Mouse (Mus musculus) neural tube, embryonic 12.5 days (tissue): Measurements from ENCODE around the gene D10Wsu102e. TPM values are rescaled to one million over a fixed set of nuclear protein-coding genes. Genes with fewer than 3 reads are reported as not detected.
A peak's percentile ranks its signal among the peaks of the same experiment; 100 is the strongest.

Experiments
- ATAC-seq: fragments of 200-750 bp; cut with Nextera tagmentation; 2 replicates; pipeline ENCODE4 v1.8.0; 2017; ENCODE audit warnings: low read depth, mild to moderate bottlenecking, moderate TSS enrichment, moderate library complexity; ENCODE audit not compliant: low FRiP score
- H3K27ac ChIP-seq: fragments of 300-500 bp; sonication (generic); 2 replicates; pipeline ENCODE4 v1.5.1; 2016
- H3K27me3 ChIP-seq: fragments of 300-500 bp; sonication (generic); replicated peaks from 2 replicates; pipeline ENCODE4 v1.6.1; 2016; ENCODE audit warnings: mild to moderate bottlenecking
- H3K36me3 ChIP-seq: fragments of 300-500 bp; sonication (generic); 2 replicates; pipeline ENCODE4 v1.6.1; 2016; ENCODE audit warnings: mild to moderate bottlenecking
- H3K4me1 ChIP-seq: fragments of 300-500 bp; sonication (generic); 2 replicates; pipeline ENCODE4 v1.6.1; 2016
- H3K4me2 ChIP-seq: fragments of 300-500 bp; sonication (generic); replicated peaks from 2 replicates; pipeline ENCODE4 v1.6.1; 2016; ENCODE audit warnings: mild to moderate bottlenecking
- H3K4me3 ChIP-seq: fragments of 300-500 bp; sonication (generic); 2 replicates; pipeline ENCODE4 v1.5.1; 2016
- H3K9ac ChIP-seq: fragments of 300-500 bp; sonication (generic); 2 replicates; pipeline ENCODE4 v1.6.1; 2016; ENCODE audit warnings: mild to moderate bottlenecking
- H3K9me3 ChIP-seq: fragments of 300-500 bp; sonication (generic); 2 replicates; pipeline ENCODE4 v1.6.1; 2016; ENCODE audit warnings: mild to moderate bottlenecking
- WGBS: fragments of 180-500 bp; shearing (Covaris S2); methylation state at CpG from one replicate; pipeline ENCODE4 v1.1.7; 2016; 5-methylcytosine and 5-hydroxymethylcytosine counted together
- polyA plus RNA-seq: library from polyadenylated mRNA; unstranded; fragments of >200 nt; fragmentation: Nextera tagmentation; extraction: Ambion mirVana; gene quantifications from 2 replicates; pipeline ENCODE4 v1.2.1, GENCODE M21; 2016

Gene D10Wsu102e
- polyA plus RNA-seq: 0.93 and 1.00 TPM in 2 replicates

DNA sequence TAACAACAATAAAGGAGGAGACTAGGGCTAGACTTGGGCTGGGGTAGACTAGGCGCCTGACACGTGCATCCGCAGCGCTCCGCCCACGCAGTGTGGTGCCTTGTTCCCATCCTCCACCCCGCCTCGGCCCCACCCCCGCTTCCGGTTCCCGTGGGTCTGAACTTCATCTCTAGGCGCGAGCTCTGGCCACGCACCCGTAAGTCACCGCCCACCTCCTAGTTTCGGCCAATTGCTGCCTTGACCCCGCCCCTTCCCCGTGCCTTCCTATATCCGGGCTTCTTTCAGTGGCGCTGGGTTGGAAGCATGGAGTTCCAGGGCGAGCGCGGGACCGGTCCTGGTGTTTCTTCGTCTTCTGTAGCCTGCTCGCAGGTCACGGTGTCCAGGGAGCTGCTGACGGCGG, at the start of gene D10Wsu102e:
TSS of gene D10Wsu102e (plus strand) at position 266 of the 400 bp plus-strand sequence.
- H3K4me3 ChIP-seq: peak within 1 kb of the TSS; percentile 82
- H3K4me1 ChIP-seq: peaks cover 11% of the 10 kb centered on the region
- H3K4me2 ChIP-seq: peak within 1 kb of the TSS; percentile 84
- peaks cover 25% of the 10 kb centered on the region for H3K36me3 ChIP-seq
- H3K27me3 ChIP-seq: no peaks in the 10 kb centered on the region
- peak within 1 kb of the TSS; percentile 90 for H3K9ac ChIP-seq
- peak within 1 kb of the TSS; percentile 38; the same call in 1 of the 2 replicates for H3K27ac ChIP-seq
- H3K9me3 ChIP-seq: no peaks in the 10 kb centered on the region
- peak; percentile 98 for ATAC-seq
- WGBS: under 1% methylated on average over 30 of the region's 30 CpGs

DNA sequence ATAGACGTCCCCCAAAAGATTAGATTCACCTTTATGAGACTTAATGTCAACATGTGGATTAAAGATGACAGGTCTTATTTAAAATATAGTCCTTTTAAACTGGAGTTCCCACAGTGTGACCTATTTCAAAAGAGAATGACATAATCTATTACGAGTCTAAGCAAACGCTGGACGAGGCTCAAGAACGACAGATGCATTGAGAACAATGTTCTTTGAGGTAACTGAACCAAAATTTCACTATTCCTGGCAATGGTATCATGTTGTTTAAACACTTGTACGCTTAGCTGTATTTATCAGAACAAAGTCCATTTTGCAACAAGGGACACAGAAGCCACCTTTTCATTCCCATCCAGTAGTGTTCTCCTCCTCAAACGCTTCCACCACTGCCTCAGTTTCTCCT, 49.7 kb upstream of the D10Wsu102e start:
- H3K4me1 ChIP-seq: no peaks in the 10 kb centered on the region
- H3K27me3 ChIP-seq: no peaks in the 10 kb centered on the region
- H3K36me3 ChIP-seq: no peaks in the 10 kb centered on the region
- peaks cover 6% of the 10 kb centered on the region; the same call in 1 of the 2 replicates for H3K9me3 ChIP-seq
- H3K27ac ChIP-seq: no peak overlapping the region
- no peak overlapping the region for H3K4me3 ChIP-seq
- 92% methylated on average over 7 of the region's 7 CpGs for WGBS
- H3K4me2 ChIP-seq: no peak overlapping the region
- no peak for ATAC-seq
- no peak overlapping the region for H3K9ac ChIP-seq

GRCm38 (mm10) chr10:83313033-83313432, 47.0 kb upstream of the D10Wsu102e start:
- ATAC-seq: no peak
- H3K4me1 ChIP-seq: no peaks in the 10 kb centered on the region

DNA sequence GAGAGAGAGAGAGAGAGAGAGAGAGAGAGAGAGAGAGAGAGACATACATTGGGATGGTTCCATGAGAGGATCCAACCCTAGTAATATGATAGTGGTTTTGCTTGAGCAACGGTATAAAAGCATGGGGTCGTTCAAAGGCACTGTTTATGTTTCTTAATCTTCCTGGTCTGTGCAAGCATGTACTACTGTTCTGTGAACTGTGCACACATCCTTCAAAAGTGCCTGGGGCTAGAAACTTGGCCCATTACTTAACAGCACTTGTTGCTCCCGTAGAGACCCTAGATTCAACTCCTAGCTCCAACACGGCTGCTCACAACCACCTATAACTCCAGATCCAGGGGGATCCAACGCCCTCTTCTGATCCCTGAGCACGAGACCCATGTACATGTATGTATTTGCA, 39.6 kb upstream of the D10Wsu102e start:
- 86% methylated on average over 6 of the region's 6 CpGs for WGBS

More at GRCm38 (mm10) chr10:83313033-83313432, 47.0 kb upstream of the D10Wsu102e start:
- Histone ChIP-seq H3K9me3 (peaks cover 6% of the 10 kb centered on the region; the same call in 1 of the 2 replicates), H3K4me2 (no peak overlapping the region), H3K36me3 (no peaks in the 10 kb centered on the region), H3K27me3 (no peaks in the 10 kb centered on the region), H3K9ac (no peak overlapping the region), H3K27ac (no peak overlapping the region), H3K4me3 (no peak overlapping the region)
- 91% methylated on average over 5 of the region's 5 CpGs for WGBS

GRCm38 (mm10) chr10:83320870-83321269, 39.2 kb upstream of the D10Wsu102e start:
- Histone ChIP-seq H3K9me3 (no peaks in the 10 kb centered on the region), H3K9ac (no peak overlapping the region), H3K36me3 (no peaks in the 10 kb centered on the region), H3K27ac (no peak overlapping the region), H3K4me1 (no peaks in the 10 kb centered on the region), H3K4me2 (no peak overlapping the region), H3K27me3 (no peaks in the 10 kb centered on the region), H3K4me3 (no peak overlapping the region)
- ATAC-seq: no peak
- 92% methylated on average over 7 of the region's 7 CpGs for WGBS

More for the DNA sequence above, 39.6 kb upstream of the D10Wsu102e start:
- Histone ChIP-seq H3K27ac (no peak overlapping the region), H3K9me3 (no peaks in the 10 kb centered on the region), H3K4me1 (no peaks in the 10 kb centered on the region), H3K27me3 (no peaks in the 10 kb centered on the region), H3K36me3 (no peaks in the 10 kb centered on the region), H3K4me3 (no peak overlapping the region), H3K9ac (no peak overlapping the region), H3K4me2 (no peak overlapping the region)
- no peak for ATAC-seq

GRCm38 (mm10) chr10:83321528-83321927, 38.5 kb upstream of the D10Wsu102e start:
- H3K4me2 ChIP-seq: no peak overlapping the region
- no peaks in the 10 kb centered on the region for H3K9me3 ChIP-seq
- no peaks in the 10 kb centered on the region for H3K4me1 ChIP-seq
- H3K36me3 ChIP-seq: no peaks in the 10 kb centered on the region
- no peak for ATAC-seq
- no peak overlapping the region for H3K27ac ChIP-seq
- H3K27me3 ChIP-seq: no peaks in the 10 kb centered on the region
- WGBS: 80% methylated on average over 6 of the region's 6 CpGs
- no peak overlapping the region for H3K4me3 ChIP-seq
- H3K9ac ChIP-seq: no peak overlapping the region

- Histone ChIP-seq H3K4me2 (no peak overlapping the region), H3K27ac (no peak overlapping the region), H3K9me3 (no peaks in the 10 kb centered on the region), H3K4me3 (no peak overlapping the region), H3K27me3 (no peaks in the 10 kb centered on the region), H3K4me1 (no peaks in the 10 kb centered on the region), H3K36me3 (no peaks in the 10 kb centered on the region), H3K9ac (no peak overlapping the region)
- ATAC-seq: no peak
- WGBS: 58% methylated on average over 7 of the region's 7 CpGs
Observed at GRCm38 (mm10) chr10:83322551-83323100, 37.4 kb upstream of the D10Wsu102e start.

GRCm38 (mm10) chr10:83324871-83325270, 35.1 kb upstream of the D10Wsu102e start:
- no peak for ATAC-seq
- Histone ChIP-seq H3K27me3 (no peaks in the 10 kb centered on the region), H3K4me1 (no peaks in the 10 kb centered on the region), H3K36me3 (no peaks in the 10 kb centered on the region), H3K4me2 (no peak overlapping the region), H3K4me3 (no peak overlapping the region), H3K27ac (no peak overlapping the region), H3K9me3 (no peaks in the 10 kb centered on the region), H3K9ac (no peak overlapping the region)
- 83% methylated on average over 3 of the region's 3 CpGs for WGBS

GRCm38 (mm10) chr10:83325903-83326302, 34.1 kb upstream of the D10Wsu102e start:
- ATAC-seq: no peak
- Histone ChIP-seq H3K4me1 (no peaks in the 10 kb centered on the region), H3K9me3 (no peaks in the 10 kb centered on the region), H3K36me3 (no peaks in the 10 kb centered on the region), H3K4me3 (no peak overlapping the region), H3K27me3 (no peaks in the 10 kb centered on the region), H3K9ac (no peak overlapping the region), H3K4me2 (no peak overlapping the region), H3K27ac (no peak overlapping the region)
- 92% methylated on average over 1 of the region's 1 CpGs for whole genome bisulfite sequencing

- 92% methylated on average over 14 of the region's 14 CpGs for whole genome bisulfite sequencing
Observed at GRCm38 (mm10) chr10:83326648-83327285, 33.3 kb upstream of the D10Wsu102e start.

GRCm38 (mm10) chr10:83328791-83329190, 31.2 kb upstream of the D10Wsu102e start:
- Histone ChIP-seq H3K4me3 (no peak overlapping the region), H3K27me3 (no peaks in the 10 kb centered on the region), H3K9me3 (no peaks in the 10 kb centered on the region), H3K27ac (no peak overlapping the region), H3K36me3 (no peaks in the 10 kb centered on the region), H3K4me2 (no peak overlapping the region), H3K4me1 (no peaks in the 10 kb centered on the region), H3K9ac (no peak overlapping the region)
- ATAC-seq: no peak
- WGBS: 78% methylated on average over 5 of the region's 5 CpGs

More at GRCm38 (mm10) chr10:83326648-83327285, 33.3 kb upstream of the D10Wsu102e start:
- no peak for ATAC-seq
- Histone ChIP-seq H3K27me3 (no peaks in the 10 kb centered on the region), H3K4me1 (no peaks in the 10 kb centered on the region), H3K4me3 (no peak overlapping the region), H3K27ac (no peak overlapping the region), H3K4me2 (no peak overlapping the region), H3K9ac (no peak overlapping the region), H3K9me3 (no peaks in the 10 kb centered on the region), H3K36me3 (no peaks in the 10 kb centered on the region)

- H3K27ac ChIP-seq: no peak overlapping the region
- H3K9me3 ChIP-seq: no peaks in the 10 kb centered on the region
- no peak for ATAC-seq
- no peak overlapping the region for H3K4me3 ChIP-seq
- H3K4me2 ChIP-seq: no peak overlapping the region
- H3K27me3 ChIP-seq: peaks cover 11% of the 10 kb centered on the region; the same call in 1 of the 2 replicates
- no peaks in the 10 kb centered on the region for H3K36me3 ChIP-seq
- no peaks in the 10 kb centered on the region for H3K4me1 ChIP-seq
- no peak overlapping the region for H3K9ac ChIP-seq
- WGBS: 82% methylated on average over 6 of the region's 6 CpGs
Observed at GRCm38 (mm10) chr10:83330336-83330735, 29.7 kb upstream of the D10Wsu102e start.

- no peak overlapping the region for H3K27ac ChIP-seq
- H3K36me3 ChIP-seq: no peaks in the 10 kb centered on the region
- no peaks in the 10 kb centered on the region for H3K9me3 ChIP-seq
- no peaks in the 10 kb centered on the region for H3K4me1 ChIP-seq
- WGBS: 91% methylated on average over 5 of the region's 5 CpGs
- H3K4me2 ChIP-seq: no peak overlapping the region
- peaks cover 21% of the 10 kb centered on the region for H3K27me3 ChIP-seq
- H3K4me3 ChIP-seq: no peak overlapping the region
- no peak overlapping the region for H3K9ac ChIP-seq
- no peak for ATAC-seq
Observed at GRCm38 (mm10) chr10:83331811-83332210, 28.2 kb upstream of the D10Wsu102e start.
